Mouse (Mus musculus) lung, postnatal 0 days (tissue): ENCODE data around the gene Lrig2. TPM values are rescaled to one million over a fixed set of nuclear protein-coding genes. Genes with fewer than 3 reads are reported as not detected.

Experiments used
- ATAC-seq: fragments of 200-750 bp; cut with Nextera tagmentation; 2 replicates; pipeline ENCODE4 v1.8.0; 2017; ENCODE audit warnings: moderate library complexity
- DNase-seq: peaks from one replicate; pipeline ENCODE4 v3.0.0-alpha.2; 2016; ENCODE audit warnings: low spot score
- H3K27ac ChIP-seq: fragments of 300-500 bp; sonication (generic); 2 replicates; pipeline ENCODE4 v1.5.1; 2014; ENCODE audit warnings: antibody characterized with exemption, mild to moderate bottlenecking, low read length, mixed read lengths
- H3K27me3 ChIP-seq: fragments of 300-500 bp; sonication (generic); replicated peaks from 2 replicates; pipeline ENCODE4 v1.6.1; 2014; ENCODE audit warnings: low read length, mixed read lengths; ENCODE audit not compliant: insufficient read depth
- H3K36me3 ChIP-seq: fragments of 300-500 bp; sonication (generic); 2 replicates; pipeline ENCODE4 v1.6.1; 2014; ENCODE audit warnings: low read length, mixed read lengths; ENCODE audit not compliant: insufficient read depth
- H3K4me1 ChIP-seq: fragments of 300-500 bp; sonication (generic); 2 replicates; pipeline ENCODE4 v1.6.1; 2014; ENCODE audit warnings: antibody characterized with exemption, low read depth, low read length, mixed read lengths; ENCODE audit not compliant: insufficient read depth
- H3K4me2 ChIP-seq: fragments of 300-500 bp; sonication (generic); replicated peaks from 2 replicates; pipeline ENCODE4 v1.6.1; 2014; ENCODE audit warnings: low read depth, mild to moderate bottlenecking, low read length, moderate library complexity, mixed read lengths
- H3K4me3 ChIP-seq: fragments of 300-500 bp; sonication (generic); 2 replicates; pipeline ENCODE4 v1.5.1; 2014; ENCODE audit warnings: low read depth, low read length
- H3K9ac ChIP-seq: fragments of 300-500 bp; sonication (generic); replicated peaks from 2 replicates; pipeline ENCODE4 v1.6.1; 2014; ENCODE audit warnings: low read depth, mild to moderate bottlenecking
- H3K9me3 ChIP-seq: fragments of 300-500 bp; sonication (generic); 2 replicates; pipeline ENCODE4 v1.6.1; 2016; ENCODE audit warnings: low read length, mixed read lengths
- CTCF ChIP-seq: IDR thresholded peaks from 2 replicates; pipeline ENCODE4 v1.5.1; 2016; ENCODE audit warnings: antibody characterized with exemption, mild to moderate bottlenecking
- EP300 ChIP-seq: IDR thresholded peaks from 2 replicates; pipeline ENCODE4 v1.6.1; 2016; ENCODE audit warnings: antibody characterized with exemption, mild to moderate bottlenecking, control low read depth
- whole genome bisulfite sequencing: fragments of 180-500 bp; shearing (Covaris S2); extraction: QIAGEN DNeasy Blood & Tissue Kit; methylation state at CpG from one replicate; pipeline ENCODE4 v1.1.7; 2014; 5-methylcytosine and 5-hydroxymethylcytosine counted together
- polyA plus RNA-seq: library from polyadenylated mRNA; unstranded; fragments of >200 nt; fragmentation: Nextera tagmentation; extraction: Ambion mirVana; gene quantifications from 2 replicates; pipeline ENCODE4 v1.2.1, GENCODE M21; 2015

Gene Lrig2
- polyA plus RNA-seq, 1 experiment from 2014 or later = 9.4 TPM

DNA sequence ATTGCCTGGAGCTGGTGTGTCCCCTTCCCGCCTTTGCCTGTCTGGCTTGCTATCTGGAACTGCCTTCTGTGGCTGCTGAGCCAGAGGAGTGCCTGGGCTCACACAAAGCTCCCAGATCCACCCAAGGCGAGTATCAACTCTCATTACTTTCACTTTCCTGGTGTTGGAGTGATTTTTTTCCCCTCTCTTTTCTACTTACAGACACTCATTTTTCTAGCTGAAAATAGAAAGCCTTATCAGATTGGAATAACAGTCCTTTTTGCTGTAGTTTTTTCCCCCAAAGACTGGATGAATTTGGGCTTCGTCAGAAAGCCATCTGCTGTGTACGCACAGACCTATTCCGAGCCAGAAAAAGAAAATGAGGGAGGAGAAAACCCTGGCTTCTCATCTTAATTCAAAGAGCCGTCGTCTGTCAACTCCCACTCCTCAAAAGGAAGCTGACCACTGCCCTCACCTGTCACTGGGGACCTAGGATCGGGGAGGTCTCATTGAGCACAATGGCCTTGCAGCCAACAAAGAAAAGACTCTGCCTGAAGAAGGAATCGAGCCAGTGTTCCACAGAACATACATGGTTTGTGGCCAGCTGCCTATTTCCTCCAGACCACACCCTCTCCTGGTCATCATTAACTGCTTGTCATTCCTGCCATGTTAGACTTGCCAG lies 127.9 kb downstream of the Lrig2 start:
- no peak for TF ChIP-seq CTCF
- no peak for TF ChIP-seq EP300
- Histone ChIP-seq H3K9me3 (no peaks in the 10 kb centered on the region), H3K4me1 (0 out of 2 replicates have a peak, but pooled peaks cover 3% of the 10 kb centered on the region), H3K27me3 (no peaks in the 10 kb centered on the region), H3K27ac (no peak overlapping the region), H3K36me3 (no peaks in the 10 kb centered on the region), H3K9ac (no peak overlapping the region), H3K4me3 (no peak overlapping the region), H3K4me2 (no peak overlapping the region; the same call in 1 of the 2 replicates)
- ATAC-seq (0 out of 2 replicates have a peak, but pooled peaks have one; percentile 23), DNase-seq (peak; percentile 18)
- WGBS = 34% methylated on average over 9 of the region's 9 CpGs

GRCm38 (mm10) chr3:104378228-104378627 lies 133.5 kb downstream of the Lrig2 start:
- H3K36me3 ChIP-seq = no peaks in the 10 kb centered on the region
- H3K4me3 ChIP-seq = no peak overlapping the region
- no peak overlapping the region for H3K4me2 ChIP-seq
- H3K9me3 ChIP-seq = no peaks in the 10 kb centered on the region
- no peak for DNase-seq
- WGBS = 89% methylated on average over 3 of the region's 3 CpGs
- H3K27me3 ChIP-seq = no peaks in the 10 kb centered on the region
- H3K27ac ChIP-seq = no peak overlapping the region
- TF ChIP-seq CTCF (no peak), EP300 (no peak)
- H3K9ac ChIP-seq = no peak overlapping the region
- ATAC-seq = no peak
- H3K4me1 ChIP-seq = no peaks in the 10 kb centered on the region

- Histone ChIP-seq H3K27me3 (no peaks in the 10 kb centered on the region), H3K4me2 (no peak overlapping the region), H3K36me3 (no peaks in the 10 kb centered on the region), H3K9me3 (no peaks in the 10 kb centered on the region), H3K4me1 (no peaks in the 10 kb centered on the region), H3K4me3 (no peak overlapping the region), H3K27ac (no peak overlapping the region), H3K9ac (no peak overlapping the region)
- DNase-seq (no peak), ATAC-seq (no peak)
- TF ChIP-seq CTCF (no peak), EP300 (no peak)
- 43% methylated on average over 8 of the region's 8 CpGs for WGBS
These were observed 137.8 kb downstream of the Lrig2 start for GRCm38 (mm10) chr3:104373907-104374306.

- DNase-seq (peak; percentile 90), ATAC-seq (peak; percentile 95)
- Histone ChIP-seq H3K4me1 (no peaks in the 10 kb centered on the region), H3K27me3 (no peaks in the 10 kb centered on the region), H3K4me3 (no peak overlapping the region), H3K9ac (no peak overlapping the region), H3K36me3 (no peaks in the 10 kb centered on the region), H3K9me3 (no peaks in the 10 kb centered on the region), H3K27ac (peak overlapping the region; percentile 64; the same call in 1 of the 2 replicates), H3K4me2 (no peak overlapping the region)
- 42% methylated on average over 2 of the region's 2 CpGs for WGBS
- peak; percentile 100 for TF ChIP-seq EP300
- no peak for TF ChIP-seq CTCF
These were observed 139.3 kb downstream of the Lrig2 start for GRCm38 (mm10) chr3:104372374-104372773.

- TF ChIP-seq EP300 = no peak
- no peaks in the 10 kb centered on the region for H3K9me3 ChIP-seq
- no peak overlapping the region for H3K4me3 ChIP-seq
- no peaks in the 10 kb centered on the region for H3K27me3 ChIP-seq
- H3K36me3 ChIP-seq = no peaks in the 10 kb centered on the region
- H3K27ac ChIP-seq = no peak overlapping the region
- DNase-seq = no peak
- H3K9ac ChIP-seq = no peak overlapping the region
- H3K4me1 ChIP-seq = no peaks in the 10 kb centered on the region
- WGBS = 71% methylated on average over 2 of the region's 2 CpGs
- ATAC-seq = no peak
- H3K4me2 ChIP-seq = no peak overlapping the region
These were observed 143.8 kb downstream of the Lrig2 start for GRCm38 (mm10) chr3:104367912-104368311.

DNA sequence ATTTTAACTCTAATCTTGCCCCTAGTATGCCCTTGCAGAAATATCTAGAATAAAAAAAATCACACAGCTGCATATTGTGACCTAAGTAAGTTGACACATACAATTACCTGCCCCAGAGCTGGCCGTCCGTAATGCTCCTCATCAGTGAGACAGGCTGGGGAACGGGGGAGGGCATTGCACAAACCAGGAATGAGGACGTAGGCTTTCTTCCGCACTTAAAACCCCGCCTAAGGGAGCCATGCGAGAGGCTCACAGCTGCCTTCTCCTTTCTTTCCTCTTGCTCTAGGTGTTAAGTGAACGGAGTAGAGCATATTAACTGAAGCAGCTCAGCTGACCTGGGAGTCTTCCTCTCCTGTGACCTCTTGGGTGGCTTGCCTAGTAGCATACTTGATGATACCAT lies 149.9 kb downstream of the Lrig2 start:
- 0 out of 2 replicates have a peak overlapping the region, but pooled peaks have one; percentile 5 for H3K27ac ChIP-seq
- no peaks in the 10 kb centered on the region for H3K4me1 ChIP-seq
- TF ChIP-seq CTCF (no peak), EP300 (no peak)
- DNase-seq (peak; percentile 54), ATAC-seq (no peak)
- 43% methylated on average over 8 of the region's 8 CpGs for WGBS
- no peaks in the 10 kb centered on the region for H3K9me3 ChIP-seq
- H3K9ac ChIP-seq = no peak overlapping the region
- no peak overlapping the region for H3K4me2 ChIP-seq
- H3K4me3 ChIP-seq = no peak overlapping the region
- H3K36me3 ChIP-seq = no peaks in the 10 kb centered on the region
- no peaks in the 10 kb centered on the region for H3K27me3 ChIP-seq
